Mouse (Mus musculus): ENCODE data around the gene Slc39a2. TPM values are rescaled to one million over a fixed set of nuclear protein-coding genes. Genes with fewer than 3 reads are reported as not detected.
"Not testable (repeated sequence)": the region's sequence is repeated elsewhere in the genome, so short reads cannot be mapped to it uniquely, and the experiment has no call there.

The Slc39a2 gene
- total and polyA plus RNA-seq, 3 experiments = 0.45 to 0.61 (median 0.58) TPM

DNA sequence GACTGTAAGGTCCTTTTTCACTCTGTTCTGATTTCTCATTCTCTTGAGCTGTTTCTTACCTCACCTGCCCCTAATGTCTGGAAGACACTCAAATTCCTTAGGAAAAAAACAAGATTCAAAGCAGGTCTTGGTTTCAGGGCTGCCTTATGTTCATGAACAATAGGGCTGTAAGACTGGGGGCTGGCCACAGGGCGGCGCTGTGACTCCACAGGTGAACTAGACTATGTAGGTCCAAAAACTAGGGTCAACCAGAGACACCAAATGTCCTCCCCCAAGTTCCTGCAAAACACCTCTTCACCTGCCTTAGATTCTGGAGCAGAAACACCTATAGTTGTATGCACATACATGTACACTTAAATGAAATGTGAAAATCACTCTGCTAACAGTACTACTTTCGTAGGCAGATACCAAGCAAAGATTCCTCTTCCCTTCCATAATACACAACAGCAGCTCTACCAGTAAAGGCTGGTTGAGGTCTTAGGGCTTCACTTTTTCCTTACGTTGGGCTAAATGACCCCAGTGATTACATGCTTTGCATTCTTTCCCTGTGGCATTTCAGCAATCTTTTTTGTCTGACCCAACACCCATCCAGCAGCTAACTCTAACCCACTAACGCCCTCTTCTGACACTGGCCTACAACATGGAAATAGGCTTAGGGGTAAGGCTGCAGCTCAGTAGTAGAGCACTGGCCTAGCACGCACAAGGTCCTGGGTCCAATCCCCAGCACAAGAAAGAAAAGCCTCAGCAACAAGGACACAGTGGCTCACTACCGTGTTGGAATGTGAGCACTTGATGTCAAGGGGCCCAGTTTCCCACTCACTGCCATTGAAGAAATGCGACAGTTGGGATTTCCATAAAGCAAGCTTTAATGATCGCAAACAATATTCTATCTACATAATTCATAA lies 10.4 kb downstream of the Slc39a2 start:
- peak; percentile 77 for DNase-seq

DNA sequence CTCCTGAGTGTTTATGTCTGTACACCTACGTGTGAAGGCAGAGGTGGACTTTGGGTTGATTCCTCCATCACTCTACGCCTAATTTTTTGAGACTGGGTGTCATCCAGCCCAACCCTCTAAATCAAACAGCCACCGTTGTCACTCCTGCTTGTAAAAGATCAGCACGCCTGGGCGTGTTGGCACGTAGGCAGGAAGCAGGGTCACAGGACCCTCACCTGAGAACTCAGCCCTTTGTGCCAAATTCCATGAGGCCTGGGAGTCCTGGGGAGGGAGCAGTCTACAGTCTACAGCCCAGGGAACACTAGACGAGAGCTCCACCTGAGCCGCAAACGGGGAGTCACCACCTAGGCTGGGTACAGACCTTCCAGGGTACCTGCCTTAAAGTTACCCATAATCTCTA lies 11.1 kb downstream of the Slc39a2 start:
- DNase-seq = no peak

DNA sequence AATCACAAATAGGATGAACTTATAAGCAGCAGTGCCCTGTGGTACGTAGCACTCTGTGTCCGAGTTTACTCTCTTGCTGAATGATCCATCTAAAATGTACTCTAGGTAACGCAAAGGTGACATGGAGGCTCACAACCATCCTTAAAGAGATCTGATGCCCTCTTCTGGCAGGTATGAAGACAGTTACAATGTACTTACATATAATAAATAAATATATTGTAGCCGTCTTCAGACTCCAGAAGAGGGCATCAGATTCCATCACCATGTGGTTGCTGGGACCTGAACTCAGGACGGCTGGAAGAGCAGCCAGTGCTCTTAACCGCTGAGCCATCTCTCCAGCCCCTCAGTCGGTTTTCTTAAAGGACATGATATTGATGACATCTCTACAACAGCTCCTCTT lies 12.0 kb downstream of the Slc39a2 start:
- no peak for DNase-seq

DNA sequence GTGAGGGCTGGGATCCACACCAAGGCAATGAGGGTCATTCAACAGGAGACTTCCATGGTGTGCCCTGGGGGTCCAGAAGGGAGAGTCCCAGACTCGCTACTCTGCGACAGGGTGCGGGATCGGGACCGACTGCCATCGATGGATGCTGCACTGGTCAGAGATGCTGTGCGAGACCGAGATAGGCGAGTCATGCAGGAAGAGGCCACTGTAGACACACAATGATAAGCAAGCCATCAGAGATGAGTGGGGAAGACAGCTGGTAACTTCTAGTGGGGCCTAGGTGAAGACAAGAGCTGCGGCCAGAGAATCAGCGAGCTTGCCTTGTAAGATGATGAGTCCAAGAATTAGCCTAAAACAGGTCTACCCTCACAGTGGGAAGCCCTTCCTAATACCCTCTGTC lies 13.4 kb downstream of the Slc39a2 start:
- no peak for DNase-seq

DNA sequence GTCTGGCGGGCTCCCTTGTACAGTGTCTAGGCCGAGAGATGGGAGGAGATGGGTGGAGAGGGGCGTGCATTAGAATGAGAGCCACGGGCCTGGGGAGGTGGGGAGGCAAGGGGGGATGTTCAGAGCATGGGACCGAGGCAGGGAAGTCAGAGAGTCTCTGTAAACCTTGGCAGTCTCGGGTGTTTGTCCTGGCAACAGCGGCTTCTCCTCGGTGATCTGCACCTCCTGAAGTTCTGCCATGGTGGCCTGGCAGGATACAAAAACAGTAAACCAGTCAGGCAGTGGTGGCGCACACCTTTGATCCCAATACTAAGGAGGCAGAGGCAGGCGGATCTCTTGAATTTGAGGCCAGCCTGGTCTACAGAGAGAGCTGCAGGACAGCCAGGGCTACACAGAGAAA lies 18.6 kb downstream of the Slc39a2 start:
- DNase-seq = no peak

DNA sequence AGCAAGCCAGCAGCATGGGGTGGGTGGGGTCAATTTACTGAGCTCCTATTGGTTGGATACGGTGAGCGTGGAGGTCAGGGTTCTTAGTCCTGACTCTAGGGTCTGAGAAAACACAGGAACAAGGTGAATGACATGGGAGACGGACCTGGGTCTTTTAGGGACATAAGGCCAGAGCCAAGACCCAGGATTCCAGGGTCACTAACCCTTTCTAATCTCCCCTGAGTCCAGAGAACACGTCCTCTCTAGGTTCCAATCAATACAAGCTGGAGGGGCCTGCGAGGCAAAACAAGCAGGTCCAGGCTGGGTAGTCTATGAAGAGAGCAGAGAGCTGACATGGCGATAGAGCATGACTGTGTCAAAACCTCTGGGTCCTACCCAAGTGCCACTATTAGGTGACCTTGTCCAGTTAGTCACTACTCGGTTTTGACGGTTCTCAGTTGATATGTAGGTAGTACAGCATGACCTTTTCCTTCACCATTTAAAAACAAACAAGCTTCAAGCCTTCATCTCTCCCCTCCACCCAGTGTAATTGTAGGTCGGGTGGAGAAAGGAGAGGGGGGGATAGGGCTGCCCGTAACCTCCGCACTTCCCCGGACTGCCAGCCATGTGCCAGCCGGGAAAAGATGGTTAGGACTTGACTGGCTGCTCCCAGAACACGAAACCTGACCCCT lies 19.8 kb downstream of the Slc39a2 start:
- peak; percentile 80 for DNase-seq

DNA sequence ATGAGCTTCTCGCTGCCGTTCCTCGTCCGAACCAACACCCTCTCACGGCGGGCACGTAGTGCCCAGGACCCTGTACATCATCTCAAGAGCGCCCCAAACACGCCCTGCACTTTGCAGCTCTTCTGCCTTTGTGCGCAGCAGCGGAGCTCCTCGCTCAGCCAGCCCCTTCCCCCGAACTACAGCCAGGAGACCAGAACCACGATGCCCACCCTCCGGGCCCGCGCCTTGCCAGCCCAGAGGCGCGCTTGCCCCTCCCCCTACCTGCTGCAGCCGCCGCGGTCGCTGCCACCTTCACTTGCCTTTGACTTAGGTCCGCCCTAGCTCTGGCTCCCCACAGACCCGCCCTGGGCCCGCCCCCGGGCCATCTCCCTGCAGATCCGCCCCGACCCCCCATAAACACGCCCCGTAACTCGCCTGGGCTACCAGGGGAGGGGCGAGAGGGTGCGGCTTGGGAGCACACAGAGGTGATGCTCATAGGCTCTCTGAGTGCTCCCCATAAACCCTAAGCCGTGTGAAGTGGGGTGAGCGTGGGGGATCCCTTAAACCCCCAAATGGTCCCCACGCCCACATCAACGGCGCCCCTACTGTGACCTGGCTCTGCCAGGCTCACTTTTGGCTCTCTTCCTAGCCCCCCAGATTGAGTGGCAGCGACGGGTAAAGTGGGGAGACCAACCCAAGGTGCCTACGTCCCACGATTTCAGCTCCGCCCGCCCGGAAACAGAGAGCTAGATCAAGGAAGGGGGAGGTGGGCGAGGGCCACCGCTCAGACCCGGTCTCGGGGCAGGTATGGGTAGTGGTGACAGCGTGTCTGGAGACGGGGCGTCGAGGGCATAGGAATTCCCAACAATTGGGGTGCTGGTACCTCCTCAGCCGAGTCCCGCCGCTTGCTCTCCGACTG lies 20.6 kb downstream of the Slc39a2 start:
- DNase-seq = peak; percentile 94

DNA sequence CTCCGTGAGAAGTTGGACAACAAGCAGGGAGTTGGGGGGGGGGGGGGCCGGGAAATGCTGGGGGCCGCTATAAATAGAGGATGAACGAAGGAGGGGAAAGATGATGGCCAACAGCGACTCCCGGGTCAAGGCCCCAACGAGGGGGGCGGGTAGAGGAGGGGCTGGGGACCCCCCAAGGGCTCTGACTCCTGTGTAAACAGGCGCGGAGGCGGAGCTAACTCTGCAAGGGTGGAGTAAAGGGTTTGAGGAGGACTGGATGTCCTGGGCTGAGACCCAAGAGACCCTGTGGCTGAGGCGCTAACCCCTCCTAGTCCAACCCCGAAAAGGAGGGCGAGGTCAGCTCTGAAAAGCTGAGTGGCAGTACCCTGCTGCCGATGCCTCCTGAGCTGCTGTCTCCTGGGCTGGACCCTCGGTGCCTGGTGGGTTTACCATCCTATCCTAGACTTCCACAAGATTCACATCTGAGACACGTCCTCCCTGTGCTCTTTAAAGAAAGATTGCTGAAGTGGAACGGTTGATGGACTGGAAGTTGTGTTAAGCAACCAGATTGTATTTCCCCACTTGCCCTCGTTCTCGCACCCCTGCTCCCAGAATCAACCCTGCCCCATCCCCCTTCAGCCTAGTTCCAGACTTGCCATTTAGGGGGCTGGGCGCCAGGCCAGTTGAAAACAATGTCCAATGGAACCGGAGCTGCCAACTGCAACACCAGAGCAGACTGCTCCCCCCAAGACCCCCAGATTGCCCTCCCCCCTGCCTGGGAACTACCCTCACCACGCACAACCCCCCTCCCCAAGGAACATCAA lies 21.5 kb downstream of the Slc39a2 start, which contains the start of gene Ndrg2:
Gene Ndrg2 (minus strand): TSS at position 199 of the 803 bp plus-strand sequence.
- DNase-seq = peak; percentile 85

DNA sequence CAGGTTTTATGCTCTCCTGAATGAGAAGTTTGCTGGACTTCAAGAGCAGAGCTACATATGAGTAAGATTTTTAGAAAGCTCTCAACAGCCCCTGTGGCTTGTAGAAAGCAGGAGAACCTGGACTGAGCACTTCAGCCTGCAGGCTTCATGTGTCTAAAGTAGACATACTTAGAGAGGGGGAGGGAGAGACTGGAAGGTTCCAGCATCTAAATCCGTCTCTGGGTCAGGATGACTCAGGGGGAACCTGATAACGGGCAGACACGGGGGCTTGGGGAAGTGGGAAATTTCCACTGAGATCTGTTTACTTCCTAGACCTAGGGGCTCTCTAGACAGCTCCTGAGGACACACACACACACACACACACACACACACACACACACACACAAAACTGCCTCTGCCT lies 22.3 kb downstream of the Slc39a2 start:
- DNase-seq = peak; percentile 61

DNA sequence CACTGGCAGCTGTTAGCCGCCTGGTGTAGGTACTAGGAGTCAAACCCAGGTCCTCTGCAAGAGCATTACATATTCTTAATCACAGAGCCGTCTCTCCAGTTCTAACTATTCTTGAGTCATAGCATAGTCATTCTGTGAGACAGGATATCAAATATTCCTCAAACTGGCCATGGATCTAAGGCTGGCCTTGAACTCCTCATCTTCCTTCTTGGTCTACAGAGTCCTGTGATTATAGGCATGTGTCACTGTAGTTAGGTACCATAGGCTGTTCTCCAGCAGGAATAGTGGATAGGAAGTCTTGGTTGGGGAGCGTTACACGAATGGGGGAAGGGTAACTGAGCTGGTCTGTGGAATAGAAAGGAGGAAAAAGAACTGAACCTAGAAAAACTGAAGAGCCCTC lies 23.9 kb downstream of the Slc39a2 start:
- DNase-seq = peak; percentile 51

DNA sequence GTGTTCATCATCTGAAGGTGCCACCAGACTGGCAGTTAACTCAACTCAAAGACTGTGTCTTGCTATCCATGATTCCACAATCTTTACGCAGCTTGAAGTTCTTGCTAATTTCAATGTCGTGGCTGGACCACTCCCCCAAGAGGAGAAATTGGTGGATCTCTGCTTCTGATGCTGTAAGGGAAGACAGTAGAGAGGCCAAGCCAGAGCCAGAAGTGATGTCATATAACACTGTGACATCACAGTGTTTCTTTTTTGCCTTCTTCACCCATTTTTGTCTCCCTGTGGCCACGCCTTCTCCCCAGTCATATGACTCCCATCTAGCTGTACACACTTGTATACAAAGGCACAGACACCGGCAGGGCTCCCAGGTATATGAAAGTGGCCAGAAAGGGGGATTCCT lies 25.4 kb downstream of the Slc39a2 start, which contains the start of gene Tppp2:
Gene Tppp2 (plus strand): TSS at position 301 of the 400 bp plus-strand sequence.
- DNase-seq = no peak

DNA sequence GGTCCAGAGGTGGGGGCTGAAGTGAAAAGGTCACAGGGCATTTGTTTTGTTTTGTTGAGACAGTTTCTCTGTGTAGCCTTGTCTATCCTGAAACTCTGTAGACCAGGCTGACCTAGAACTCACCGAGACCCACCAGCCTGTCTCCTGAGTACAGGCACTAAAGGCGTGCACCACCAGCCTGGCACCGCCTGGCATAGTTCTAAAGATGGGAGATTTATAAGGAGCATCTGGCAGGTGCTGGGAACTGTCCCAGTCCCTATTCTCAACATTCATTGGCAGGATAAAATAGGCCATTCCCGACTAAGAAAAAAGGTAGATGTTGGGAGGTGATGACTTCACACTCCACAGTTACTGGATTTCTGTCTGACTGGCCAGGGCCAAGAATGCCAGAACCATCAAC lies 26.3 kb downstream of the Slc39a2 start:
- DNase-seq = no peak

DNA sequence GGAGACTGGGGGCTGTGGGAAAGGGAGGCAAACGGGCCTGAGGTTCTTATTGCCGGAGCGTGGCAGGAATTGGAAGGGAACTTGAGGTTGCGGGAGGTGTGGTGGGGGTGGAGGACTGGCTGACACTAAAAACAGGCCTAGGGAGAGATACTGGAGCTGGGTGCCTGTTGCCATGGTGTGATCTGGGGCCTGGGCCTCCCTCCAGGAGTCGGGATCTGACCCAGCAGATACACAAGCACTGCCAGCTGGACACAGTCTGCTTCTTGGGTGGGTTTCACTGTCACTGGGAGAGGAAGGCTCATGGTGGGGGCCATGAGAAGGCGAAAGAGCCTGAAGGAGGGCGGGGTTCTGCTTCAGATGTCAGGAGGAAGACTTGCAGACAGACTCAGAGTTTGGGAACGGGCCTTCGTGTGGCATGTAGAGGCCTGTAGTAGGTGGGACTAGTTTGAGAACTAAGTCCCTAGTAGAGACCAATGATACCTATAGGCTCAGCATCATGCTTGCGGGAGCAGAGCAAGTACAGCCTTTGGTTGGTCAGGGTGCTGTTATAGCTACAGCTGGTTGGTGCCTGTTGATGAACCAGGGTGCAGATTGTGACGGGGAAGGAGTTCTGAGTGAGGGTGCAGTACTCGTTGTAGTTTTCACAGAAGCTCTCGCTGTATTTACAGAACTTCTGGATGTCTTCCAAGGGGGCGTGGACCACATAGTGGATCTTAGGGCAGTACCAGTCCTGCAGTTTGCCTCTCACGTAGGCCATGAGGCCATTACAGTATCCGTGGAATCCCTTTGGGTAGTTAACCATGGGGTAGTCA lies 29.3 kb downstream of the Slc39a2 start:
- no peak for DNase-seq

DNA sequence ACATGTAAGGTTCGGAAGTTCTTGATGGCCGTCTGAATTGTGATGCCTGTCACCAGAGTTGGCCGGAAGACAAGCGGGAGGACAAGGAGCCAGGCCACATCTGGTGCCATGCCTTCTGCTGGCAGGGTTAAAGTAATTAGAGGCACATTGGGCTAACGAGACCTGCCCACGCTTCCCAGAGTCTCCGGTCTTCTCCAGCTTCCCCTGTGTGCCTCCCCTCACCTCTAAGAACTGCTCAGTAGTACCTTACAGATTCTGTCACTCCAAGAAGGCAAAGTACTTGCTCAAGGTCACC lies 29.8 kb downstream of the Slc39a2 start, which contains the start of gene Rnase13:
Gene Rnase13 (minus strand): TSS at position 203 of the 295 bp plus-strand sequence.
- DNase-seq = no peak

DNA sequence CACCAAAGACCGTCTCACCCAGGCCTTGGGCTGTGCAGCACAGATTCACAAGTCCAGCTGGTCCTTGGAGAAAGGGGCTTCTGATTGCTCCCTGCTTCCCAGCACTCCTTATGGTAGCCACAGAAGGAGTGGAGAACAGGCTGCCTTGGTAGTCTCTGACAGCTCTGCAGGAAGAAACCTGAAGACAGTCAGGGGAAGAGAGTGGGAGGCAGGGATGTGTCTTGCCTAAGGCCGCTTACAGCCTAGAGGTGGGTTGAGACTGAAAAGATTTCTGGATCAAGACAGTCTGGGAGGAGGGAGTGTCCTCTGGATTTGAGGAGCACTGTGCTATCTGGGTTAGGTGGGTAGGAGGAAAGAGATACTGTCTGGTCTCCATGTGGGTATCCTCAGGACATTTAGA lies 30.2 kb downstream of the Slc39a2 start:
- DNase-seq = no peak

DNA sequence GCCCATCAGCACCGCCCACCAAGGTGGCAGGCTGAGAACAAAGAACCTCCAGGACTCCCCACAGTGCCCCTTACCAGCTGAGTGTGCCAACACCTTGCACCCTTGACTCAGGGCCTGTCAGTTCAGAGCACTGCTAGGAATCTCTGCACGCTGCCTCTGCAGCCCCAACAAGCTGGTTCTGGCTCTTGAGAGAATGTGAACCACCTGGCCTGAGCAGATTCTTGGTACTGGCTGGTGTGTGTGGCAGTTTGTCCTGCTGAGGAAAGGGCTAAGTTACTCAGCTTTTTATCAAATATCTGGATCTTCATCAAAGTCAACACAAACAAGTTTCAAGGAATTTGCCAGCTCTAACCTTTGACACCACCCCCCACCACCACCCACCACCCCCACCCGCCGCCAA lies 30.8 kb downstream of the Slc39a2 start:
- no peak for DNase-seq

DNA sequence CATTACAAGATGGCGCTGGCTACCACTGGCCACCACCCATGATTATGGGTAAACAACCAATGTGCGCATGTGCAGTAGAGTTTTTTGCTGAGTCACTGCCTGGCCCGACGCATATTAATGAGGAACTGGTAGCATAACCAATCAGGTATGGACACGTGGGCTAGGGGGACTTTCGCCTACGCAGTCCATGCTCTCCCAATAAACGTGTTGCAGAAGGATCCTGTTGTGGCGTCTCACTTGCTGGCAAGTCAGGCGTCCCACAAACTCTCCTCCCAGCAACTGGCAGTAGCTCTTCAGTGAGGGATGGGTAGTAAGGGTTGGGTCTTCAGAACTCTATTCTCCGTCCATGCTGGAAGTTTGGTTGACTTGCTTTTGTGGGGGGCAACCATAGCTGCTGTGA lies 34.2 kb downstream of the Slc39a2 start:
- DNase-seq = not testable (repeated sequence)

DNA sequence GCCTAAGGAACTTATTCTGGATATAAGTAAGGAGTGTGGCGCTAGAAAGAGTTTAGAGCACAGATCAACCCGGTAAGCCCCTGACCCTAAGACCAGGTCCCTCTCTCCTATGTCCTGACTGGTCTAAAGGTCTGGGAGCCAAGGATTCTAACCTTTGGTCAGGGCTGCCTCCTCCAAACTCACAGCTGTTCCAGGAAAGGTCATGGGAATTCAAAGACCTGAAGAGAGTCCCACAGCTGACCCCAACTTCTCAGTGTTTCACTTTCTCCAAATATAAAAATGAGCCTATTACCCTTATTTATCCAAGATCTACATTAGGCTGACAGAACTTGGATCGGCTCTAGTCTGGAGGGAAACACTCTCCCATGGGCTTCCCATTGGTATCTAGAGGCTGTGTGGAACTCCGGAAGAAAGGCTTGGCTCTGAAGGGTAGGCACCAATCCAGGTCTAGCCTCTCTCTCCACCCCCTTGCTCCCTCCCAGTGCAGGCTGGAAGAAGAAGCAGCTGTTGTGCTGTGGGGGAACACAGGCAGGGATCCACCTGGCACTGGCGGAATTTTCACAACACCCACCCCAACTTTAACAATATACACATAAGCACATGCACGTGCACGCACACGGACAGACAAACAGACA lies 36.7 kb downstream of the Slc39a2 start:
- peak; percentile 63 for DNase-seq

DNA sequence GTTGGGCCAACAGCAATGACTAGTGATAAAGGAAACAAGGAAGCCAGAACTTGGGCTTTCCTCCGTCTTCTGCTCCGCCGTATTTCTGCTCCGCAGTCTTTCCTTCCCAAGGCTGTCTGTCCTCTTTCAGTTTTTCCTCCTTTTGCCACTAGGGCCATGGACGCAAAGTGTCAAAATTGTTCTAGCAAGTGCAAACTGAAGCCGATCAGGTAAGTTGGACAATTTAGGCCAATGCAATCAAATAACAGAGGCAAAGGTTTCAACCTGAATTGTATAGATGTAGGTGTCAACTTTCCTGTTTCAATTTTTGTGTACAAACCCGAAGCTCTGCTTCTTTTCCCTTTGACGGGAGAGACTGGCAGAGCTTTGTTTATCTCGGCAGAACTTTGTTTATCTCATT lies 37.3 kb downstream of the Slc39a2 start:
- DNase-seq = no peak

DNA sequence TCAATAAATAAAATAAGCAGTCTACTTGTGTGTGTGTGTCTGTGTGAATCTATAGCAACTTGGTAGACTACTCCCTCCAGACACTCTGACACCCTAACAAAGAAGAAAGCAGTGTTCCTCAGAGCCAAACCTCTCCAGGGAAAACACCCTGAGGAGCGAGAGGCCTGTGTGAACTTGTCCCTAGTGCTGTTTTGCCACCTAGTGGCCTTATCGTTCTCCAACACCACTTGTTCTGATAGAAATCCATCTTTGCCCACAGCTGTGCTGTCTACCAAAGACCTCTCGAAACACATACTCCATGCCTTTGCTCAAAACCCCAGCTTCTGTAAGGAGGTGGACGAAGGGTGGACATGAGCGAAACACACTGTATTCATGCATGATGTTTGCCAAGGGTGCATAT lies 38.1 kb downstream of the Slc39a2 start:
- DNase-seq = peak; percentile 75
